Comparison of ENCODE assay signal across 8 mouse cellular contexts in the genomic region with DNA sequence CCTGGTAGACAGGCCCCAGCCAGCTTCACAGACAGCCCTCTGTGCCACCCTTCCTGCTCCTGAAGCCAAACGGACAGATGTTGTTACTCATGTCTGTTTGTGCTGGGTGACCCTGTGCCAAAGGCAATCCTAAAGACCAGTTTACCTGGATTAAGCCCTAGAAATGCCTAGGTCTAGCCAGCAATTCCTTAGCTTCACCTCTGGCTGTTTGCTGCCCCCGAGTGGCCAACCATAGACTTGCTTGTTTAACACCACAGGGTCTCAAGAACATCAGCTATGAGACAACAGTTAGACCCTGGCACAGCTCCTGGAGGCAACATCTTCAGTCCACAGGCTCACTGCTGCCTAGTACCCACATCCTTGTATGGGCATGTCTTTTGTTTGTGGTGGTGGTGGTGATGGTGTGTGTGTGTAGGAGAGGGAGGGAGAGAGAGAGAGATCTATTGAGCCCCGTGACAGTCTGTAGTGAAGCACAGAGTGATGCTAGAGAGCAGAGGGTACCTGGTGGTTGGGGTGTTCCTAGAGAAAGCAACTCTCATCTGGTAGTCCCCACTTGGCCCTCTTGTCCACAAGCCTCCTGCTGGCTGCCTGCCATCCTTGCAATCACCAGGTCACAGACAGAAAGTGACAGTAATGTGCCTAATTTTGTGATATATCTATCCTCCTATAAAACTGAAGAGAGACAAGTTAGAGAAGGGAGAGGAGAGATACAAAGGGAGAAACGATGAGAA. TPM values are rescaled to one million over a fixed set of nuclear protein-coding genes. Genes with fewer than 3 reads are reported as not detected.
DNase-seq lines count a peak whose midpoint lies in the region; ATAC-seq and TF ChIP-seq lines count a peak whose summit lies in the region.

No protein-coding gene starts in this region.

- WGBS in heart, embryonic 12.5 days = 24% methylated on average over 4 of the region's 4 CpGs
- WGBS in lung, adult 2 months = 28% methylated on average over 4 of the region's 4 CpGs

- no peaks in the 10 kb centered on the region for H3K27me3 ChIP-seq in heart, embryonic 12.5 days (replicated peaks)

- H3K4me2 ChIP-seq in heart, embryonic 12.5 days = no peak overlapping the region

- peak; percentile 70 for DNase-seq in CD4-positive helper T cell, adult 2 months (ENCODE audit: low read depth, low spot score)
- DNase-seq in adrenal gland, adult 18-20 months (ENCODE audit: low spot score in 2 of 2) = peak; percentile 69 to 81
- peak; percentile 71 for DNase-seq in embryo, embryonic 11.5 days (ENCODE audit: low read depth, low spot score)
- peak; percentile 84 for DNase-seq in kidney, postnatal 14 days
- peak; percentile 84 for DNase-seq in lung, adult 2 months
- DNase-seq in retina, adult 2 months (ENCODE audit: low read depth, low spot score) = peak; percentile 57
- DNase-seq in thymus, postnatal 4 days = peak; percentile 90

- H3K9ac ChIP-seq in heart, embryonic 12.5 days = 0 out of 2 replicates have a peak overlapping the region, but pooled peaks have one; percentile 7

- 0 out of 2 replicates have a peak, but pooled peaks cover 3% of the 10 kb centered on the region for H3K4me1 ChIP-seq in heart, embryonic 12.5 days (replicated peaks)
- no peaks in the 10 kb centered on the region for H3K4me1 ChIP-seq in lung, adult 2 months (ENCODE audit: control insufficient read depth, insufficient read depth, low read length)

- peak; percentile 86 for TF ChIP-seq CTCF in lung, adult 2 months (IDR thresholded peaks at IDR 0.05; ENCODE audit: insufficient read depth, low read length)

- no peak overlapping the region for H3K4me3 ChIP-seq in heart, embryonic 12.5 days
- H3K4me3 ChIP-seq in lung, adult 2 months (replicated peaks; ENCODE audit: extremely low read depth, low read depth, low read length) = no peak overlapping the region

- no peak for ATAC-seq in heart, embryonic 12.5 days (ENCODE audit: insufficient number of reproducible peaks, low FRiP score)

- H3K9me3 ChIP-seq in heart, embryonic 12.5 days (replicated peaks) = no peaks in the 10 kb centered on the region

- H3K27ac ChIP-seq in heart, embryonic 12.5 days (ENCODE audit: poor library complexity, severe bottlenecking) = no peak overlapping the region

- H3K36me3 ChIP-seq in heart, embryonic 12.5 days = peaks cover 16% of the 10 kb centered on the region

- TF ChIP-seq POLR2A in lung, adult 2 months (IDR thresholded peaks at IDR 0.05; ENCODE audit: borderline replicate concordance, extremely low read depth, low read depth, low read length) = no peak

RNA-seq across cellular contexts. Expression of a gene that starts 7.8 kb away (rescaled TPM):
- 10 to 100 TPM; 13.5 to 16.7 TPM for total RNA-seq in adrenal gland, adult 18-20 months (2021)
- polyA plus RNA-seq in heart, embryonic 12.5 days (2016; fragmentation: Nextera tagmentation; extraction: Ambion mirVana) = 64.3 and 67.5 TPM in 2 replicates
- polyA plus RNA-seq in lung, adult 2 months (2012; rRNA removed) = 11.6 and 15.4 TPM in 2 replicates

RNA-seq across cellular contexts. Expression of a gene that starts 14.9 kb away (rescaled TPM):
- 10 to 100 TPM; 30.6 to 55.5 TPM for total RNA-seq in adrenal gland, adult 18-20 months (2021)
- 1.4 and 2.2 TPM in 2 replicates for polyA plus RNA-seq in heart, embryonic 12.5 days (2016; fragmentation: Nextera tagmentation; extraction: Ambion mirVana)
- 34.0 and 40.4 TPM in 2 replicates for polyA plus RNA-seq in lung, adult 2 months (2012; rRNA removed)

RNA-seq across cellular contexts. Expression of a gene that starts 25.5 kb away (rescaled TPM):
- total RNA-seq in adrenal gland, adult 18-20 months (2021) = 10 to 100 TPM; 26.4 to 30.4 TPM
- polyA plus RNA-seq in heart, embryonic 12.5 days (2016; fragmentation: Nextera tagmentation; extraction: Ambion mirVana) = 20.7 and 21.5 TPM in 2 replicates
- polyA plus RNA-seq in lung, adult 2 months (2012; rRNA removed) = 10.0 and 11.3 TPM in 2 replicates

RNA-seq across cellular contexts. Expression of a gene that starts 25.5 kb away (rescaled TPM):
- total RNA-seq in adrenal gland, adult 18-20 months (2021) = 10 to 100 TPM; 18.5 to 19.5 TPM
- 13.3 TPM in 2 replicates for polyA plus RNA-seq in heart, embryonic 12.5 days (2016; fragmentation: Nextera tagmentation; extraction: Ambion mirVana)
- 359 and 419 TPM in 2 replicates for polyA plus RNA-seq in lung, adult 2 months (2012; rRNA removed)

RNA-seq across cellular contexts. Expression of a gene that starts 32.9 kb away (rescaled TPM):
- total RNA-seq in adrenal gland, adult 18-20 months (2021) = 10 to 100 TPM; 20.3 to 28.9 TPM
- polyA plus RNA-seq in heart, embryonic 12.5 days (2016; fragmentation: Nextera tagmentation; extraction: Ambion mirVana) = 60.8 and 62.7 TPM in 2 replicates
- 23.7 and 30.1 TPM in 2 replicates for polyA plus RNA-seq in lung, adult 2 months (2012; rRNA removed)

Comparison
In these comparisons a context has a peak if more than half of its experiments do, and no peak if none do; other contexts are left out.
1. RNA of a gene that starts 14.9 kb away (polyA plus RNA-seq): 34.0 to 40.4 TPM in lung, adult 2 months; 1.4 to 2.2 TPM in heart, embryonic 12.5 days; every median in the first group is over 10 times any median in the second.
2. Peak in every context shown above with its lines, with median percentiles within 50 percentile points of each other: DNase-seq.